In genomic region chr2:164975611-164976010, GRCm38 (mm10) we compare ENCODE assay signal across 27 mouse cellular contexts. TPM values are rescaled to one million over a fixed set of nuclear protein-coding genes. Genes with fewer than 3 reads are reported as not detected.
DNase-seq lines count a peak whose midpoint lies in the region; ATAC-seq and TF ChIP-seq lines count a peak whose summit lies in the region.
"Had no signal": no experiment of that assay in that cellular context is flagged by ENCODE, and none has a peak within 500 bp of the region (broad histone marks: within the 10 kb centered on the region; RNA-seq: fewer than 3 reads in every experiment).

No protein-coding gene starts in this region.

- no peak for TF ChIP-seq CTCF in cerebellum, adult 2 months (IDR thresholded peaks at IDR 0.05; ENCODE audit: borderline replicate concordance, insufficient read depth, low read depth, low read length)

- H3K27me3 ChIP-seq in cerebellum, adult 2 months (ENCODE audit: control insufficient read depth, insufficient read depth, low read length) = no peaks in the 10 kb centered on the region
- H3K27me3 ChIP-seq in midbrain, embryonic 15.5 days (replicated peaks) = no peaks in the 10 kb centered on the region

- no peak overlapping the region for H3K27ac ChIP-seq in cerebellum, adult 2 months (ENCODE audit: insufficient read depth, low read length)
- H3K27ac ChIP-seq in midbrain, embryonic 15.5 days = no peak overlapping the region
- H3K27ac ChIP-seq: embryonic facial prominence, embryonic 12.5 days; embryonic facial prominence, embryonic 15.5 days; gastrocnemius, adult 2 months; heart, adult 2 months; heart, embryonic 10.5 days; heart, embryonic 13.5 days; hindbrain, embryonic 14.5 days had no signal

- H3K4me2 ChIP-seq in midbrain, embryonic 15.5 days = no peak overlapping the region
- H3K4me2 ChIP-seq: embryonic facial prominence, embryonic 12.5 days; embryonic facial prominence, embryonic 15.5 days; heart, embryonic 13.5 days; hindbrain, embryonic 14.5 days had no signal

- DNase-seq in cerebellum, adult 2 months = peak; percentile 53 to 66
- DNase-seq in cerebellum, adult 8-10 months = no peak
- peak; percentile 66 to 75 for DNase-seq in cerebellum, postnatal 14 days
- no peak for DNase-seq in cerebellum, adult 11-12 months
- DNase-seq in left cerebral cortex, postnatal 4 days = peak; percentile 70
- no peak for DNase-seq in left cerebral cortex, adult 9 months (ENCODE audit: low spot score in 2 of 2)
- no peak for DNase-seq in heart, adult 18-20 months
- DNase-seq: adrenal gland, postnatal 10 days; adrenal gland, postnatal 36 days; forebrain, postnatal 0 days; gastrocnemius, adult 2 months; gastrocnemius, postnatal 14 days; heart, adult 2 months; heart, postnatal 14 days; heart, postnatal 4 days; kidney, adult 18-20 months had no signal

- H3K9me3 ChIP-seq in midbrain, embryonic 15.5 days = no peaks in the 10 kb centered on the region
- H3K9me3 ChIP-seq: embryonic facial prominence, embryonic 12.5 days; embryonic facial prominence, embryonic 15.5 days; heart, embryonic 10.5 days; heart, embryonic 13.5 days had no signal

- intact Hi-C loops in left cerebral cortex, postnatal 4 days (cut with DNase I) = no loop called here

- no peak overlapping the region for H3K4me3 ChIP-seq in cerebellum, adult 2 months (replicated peaks; ENCODE audit: insufficient read depth, low read depth, low read length)
- H3K4me3 ChIP-seq in midbrain, embryonic 15.5 days = no peak overlapping the region
- H3K4me3 ChIP-seq: embryonic facial prominence, embryonic 12.5 days; embryonic facial prominence, embryonic 15.5 days; gastrocnemius, adult 2 months; heart, adult 2 months; heart, embryonic 10.5 days; heart, embryonic 13.5 days had no signal

- H3K9ac ChIP-seq in midbrain, embryonic 15.5 days = no peak overlapping the region
- H3K9ac ChIP-seq: embryonic facial prominence, embryonic 12.5 days; embryonic facial prominence, embryonic 15.5 days; forebrain, postnatal 0 days; heart, embryonic 13.5 days; hindbrain, embryonic 14.5 days had no signal

- TF ChIP-seq POLR2A in cerebellum, adult 2 months (IDR thresholded peaks at IDR 0.05; ENCODE audit: borderline replicate concordance, insufficient read depth, low read length) = no peak

- peaks cover 53% of the 10 kb centered on the region for H3K4me1 ChIP-seq in cerebellum, adult 2 months (ENCODE audit: control insufficient read depth, insufficient read depth, low read length)
- H3K4me1 ChIP-seq in midbrain, embryonic 15.5 days = peaks cover 18% of the 10 kb centered on the region

- no peaks in the 10 kb centered on the region; the same call in 1 of the 2 replicates for H3K36me3 ChIP-seq in midbrain, embryonic 15.5 days (replicated peaks)
- H3K36me3 ChIP-seq: embryonic facial prominence, embryonic 12.5 days; embryonic facial prominence, embryonic 15.5 days; heart, embryonic 10.5 days; heart, embryonic 13.5 days had no signal

- no peak for ATAC-seq in midbrain, embryonic 15.5 days (replicated peaks)
- ATAC-seq: forebrain, embryonic 14.5 days; forebrain, postnatal 0 days; hindbrain, postnatal 0 days; inflammation-experienced regulatory T-cells, adult 6 months; intestine, embryonic 16.5 days; Patski had no signal

- WGBS in cerebellum, adult 2 months = 24% methylated on average over 6 of the region's 6 CpGs
- 78% methylated on average over 6 of the region's 6 CpGs for WGBS in midbrain, embryonic 15.5 days

RNA-seq across cellular contexts. Expression of gene Slc12a5, which starts 15.0 kb away (rescaled TPM):
- polyA plus RNA-seq in cerebellum, adult 2 months (2012; rRNA removed) = 386 and 396 TPM in 2 replicates
- 100 to 1,000 TPM; 158 to 181 TPM for total RNA-seq in left cerebral cortex, postnatal 4 days (2021)
- polyA plus RNA-seq in midbrain, embryonic 15.5 days (2015; fragmentation: Nextera tagmentation; extraction: Ambion mirVana) = 63.8 and 64.0 TPM in 2 replicates
- 1 to 10 TPM; 2.0 to 2.3 TPM for total RNA-seq in heart, adult 18-20 months (2021)

RNA-seq across cellular contexts. Expression of gene Mmp9, which starts 35.0 kb away (rescaled TPM):
- 3.3 and 3.7 TPM in 2 replicates for polyA plus RNA-seq in cerebellum, adult 2 months (2012; rRNA removed)
- 1 to 10 TPM; 2.1 to 2.3 TPM for total RNA-seq in left cerebral cortex, postnatal 4 days (2021)
- 28.9 and 34.3 TPM in 2 replicates for polyA plus RNA-seq in midbrain, embryonic 15.5 days (2015; fragmentation: Nextera tagmentation; extraction: Ambion mirVana)
- total RNA-seq in heart, adult 18-20 months (2021) = 1 to 10 TPM; 1.3 to 1.6 TPM

RNA-seq across cellular contexts. Expression of gene Ncoa5, which starts 59.1 kb away (rescaled TPM):
- 54.9 and 56.7 TPM in 2 replicates for polyA plus RNA-seq in cerebellum, adult 2 months (2012; rRNA removed)
- total RNA-seq in left cerebral cortex, postnatal 4 days (2021) = 100 to 1,000 TPM; 107 to 111 TPM
- polyA plus RNA-seq in midbrain, embryonic 15.5 days (2015; fragmentation: Nextera tagmentation; extraction: Ambion mirVana) = 123 and 126 TPM in 2 replicates
- total RNA-seq in heart, adult 18-20 months (2021) = 10 to 100 TPM; 17.7 to 19.9 TPM

Comparison
In these comparisons a context has a peak if more than half of its experiments do, and no peak if none do; other contexts are left out.
1. DNase-seq: peak in cerebellum, adult 2 months (2 of 2), cerebellum, postnatal 14 days (2 of 2) and left cerebral cortex, postnatal 4 days (single experiment); none in cerebellum, adult 8-10 months (single experiment), cerebellum, adult 11-12 months (single experiment), left cerebral cortex, adult 9 months (0 of 2) and heart, adult 18-20 months (0 of 2).
2. RNA of gene Slc12a5, which starts 15.0 kb away (total RNA-seq): 158 to 181 TPM in left cerebral cortex, postnatal 4 days; 2.0 to 2.3 TPM in heart, adult 18-20 months; every median in the first group is over 10 times any median in the second.
3. RNA of gene Ncoa5, which starts 59.1 kb away (total RNA-seq): 107 to 111 TPM in left cerebral cortex, postnatal 4 days; 17.7 to 19.9 TPM in heart, adult 18-20 months; every median in the first group is over 4 times any median in the second.